Mouse (Mus musculus): ENCODE results near the gene 1700022I11Rik.

DNA sequence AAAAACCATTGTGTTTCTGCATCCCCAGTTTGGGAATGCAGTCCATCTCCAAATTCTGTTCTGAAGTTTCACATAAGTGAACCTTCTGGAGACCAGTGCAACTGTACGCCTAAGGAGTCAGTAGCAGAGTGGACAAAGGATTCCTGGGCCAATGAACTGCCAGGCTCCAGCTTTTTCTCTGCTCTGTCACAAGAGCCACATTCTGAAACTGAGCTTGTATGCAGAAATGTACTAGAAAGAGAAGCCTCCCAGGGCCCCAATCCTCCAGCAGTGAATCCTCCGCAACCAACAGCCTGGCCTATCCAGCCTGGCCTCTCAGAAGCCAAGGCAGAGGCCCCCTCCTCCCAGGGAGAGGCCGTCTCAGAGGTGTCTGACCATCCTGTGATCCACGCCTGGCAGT is 3.5 kb downstream of the 1700022I11Rik start:
- TF ChIP-seq EP300 (IDR thresholded peaks at IDR 0.05; ENCODE audit: low read depth) (no peak), CTCF (IDR thresholded peaks at IDR 0.05; ENCODE audit: low read depth) (no peak)

Data from heart, postnatal 0 days (tissue).